8 mouse cellular contexts compared by ENCODE assay signal in genomic region chr10:67871811-67872210, GRCm38 (mm10). TPM values are rescaled to one million over a fixed set of nuclear protein-coding genes. Genes with fewer than 3 reads are reported as not detected.
DNase-seq lines count a peak whose midpoint lies in the region; TF ChIP-seq lines count a peak whose summit lies in the region.
"Had no signal": no experiment of that assay in that cellular context is flagged by ENCODE, and none has a peak within 500 bp of the region (broad histone marks: within the 10 kb centered on the region; RNA-seq: fewer than 3 reads in every experiment).

No protein-coding gene starts in this region.

- no peak overlapping the region for H3K27ac ChIP-seq in layer of hippocampus, adult 2 months
- H3K27ac ChIP-seq: hindbrain, embryonic 15.5 days had no signal

- no peak overlapping the region for H3K4me3 ChIP-seq in layer of hippocampus, adult 2 months
- H3K4me3 ChIP-seq: hindbrain, embryonic 15.5 days had no signal

- DNase-seq in CD8-positive naive resting alpha-beta T cell, adult 2 months (ENCODE audit: low read depth in 2 of 2, low spot score in 2 of 2) = peak; percentile 43 to 61
- DNase-seq in T-cell, adult 2 months (ENCODE audit: low spot score) = peak; percentile 56
- peak; percentile 67 to 74 for DNase-seq in cerebellum, postnatal 36 days
- peak; percentile 43 to 64 for DNase-seq in gastrocnemius, postnatal 4 days (ENCODE audit: low spot score in 2 of 2)
- DNase-seq in layer of hippocampus, adult 2 months (ENCODE audit: low spot score in 2 of 2) = peak; percentile 74 to 78
- DNase-seq in lung, postnatal 25 days (ENCODE audit: low spot score) = peak; percentile 75
- DNase-seq in right cerebral cortex, postnatal 25 days = peak; percentile 65

- TF ChIP-seq CTCF in layer of hippocampus, adult 2 months (conservative IDR thresholded peaks at IDR 0.05) = peak; percentile 96

RNA-seq across cellular contexts. Expression of gene Zfp365, which starts 40.7 kb away (rescaled TPM):
- total RNA-seq in gastrocnemius, postnatal 4 days (2021) = 1 to 10 TPM in 1 of 2 experiments, under 1 TPM in 1; 0.93 to 1.2 TPM
- total RNA-seq in layer of hippocampus, adult 2 months (2021) = 100 to 1,000 TPM; 248 to 257 TPM

Comparison
In these comparisons a context has a peak if more than half of its experiments do, and no peak if none do; other contexts are left out.
1. RNA of gene Zfp365, which starts 40.7 kb away (total RNA-seq): 248 to 257 TPM in layer of hippocampus, adult 2 months; 0.93 to 1.2 TPM in gastrocnemius, postnatal 4 days; every median in the first group is over 100 times any median in the second.
2. Peak in every context shown above with its lines, with median percentiles within 50 percentile points of each other: DNase-seq.